Mouse (Mus musculus) liver, adult 10 weeks (tissue): ENCODE data around the gene Khsrp. TPM values are rescaled to one million over a fixed set of nuclear protein-coding genes. Genes with fewer than 3 reads are reported as not detected.

Experiments used
- polyA plus RNA-seq: library from polyadenylated mRNA; stranded (reverse); fragments of 350-450 nt; fragmentation: Illumina TruSeq; extraction: RNeasy Lipid Tissue Mini Kit (QIAGEN cat#74804); gene quantifications from one replicate; pipeline ENCODE4 v1.2.3, GENCODE M21; 2014; ENCODE audit warnings: low read depth, low replicate concordance

Khsrp gene
- 5.1 TPM for polyA plus RNA-seq

GRCm38 (mm10) chr17:57030931-57031660 is at the start of gene Khsrp:
Gene Khsrp, minus strand, starts transcription at chr17:57031522.

GRCm38 (mm10) chr17:57078336-57078735 is 47.0 kb upstream of the Khsrp start, which contains the start of gene Dennd1c:
Gene Dennd1c, minus strand, starts transcription at chr17:57078514.

GRCm38 (mm10) chr17:57059486-57059977 is 28.2 kb upstream of the Khsrp start, which contains the start of gene Slc25a23:
Gene Slc25a23, minus strand, starts transcription at chr17:57059863.

GRCm38 (mm10) chr17:57058891-57059485 is 27.7 kb upstream of the Khsrp start, which contains the start of gene Crb3:
Gene Crb3, plus strand, starts transcription at chr17:57059105.

GRCm38 (mm10) chr17:57041554-57041953 is 10.2 kb upstream of the Khsrp start, which contains the start of gene Slc25a41:
Gene Slc25a41, minus strand, starts transcription at chr17:57041654.

GRCm38 (mm10) chr17:57011236-57012141 is 19.8 kb downstream of the Khsrp start, which contains the start of the genes Gtf2f1 and Gm17949:
Gene Gtf2f1, minus strand, starts transcription at chr17:57011288.
Gene Gm17949, plus strand, starts transcription at chr17:57011469.

GRCm38 (mm10) chr17:56999968-57000609 is 31.2 kb downstream of the Khsrp start, which contains the start of gene Pspn:
Gene Pspn, minus strand, starts transcription at chr17:57000018.

GRCm38 (mm10) chr17:56997029-56997667 is 34.2 kb downstream of the Khsrp start, which contains the start of gene Alkbh7:
Gene Alkbh7, plus strand, starts transcription at chr17:56997339.

GRCm38 (mm10) chr17:56990115-56990746 is 41.1 kb downstream of the Khsrp start, which contains the start of gene Clpp:
Gene Clpp, plus strand, starts transcription at chr17:56990305.

GRCm38 (mm10) chr17:56982013-56982412 is 49.3 kb downstream of the Khsrp start, which contains the start of gene Acer1:
Gene Acer1, minus strand, starts transcription at chr17:56982126.

Other genes with a start within 250 kb of the Khsrp start
- gene Rfx2, start 200.5 kb downstream of the Khsrp start, polyA plus RNA-seq: not detected
- not detected for gene Acsbg2, start 157.1 kb downstream of the Khsrp start, polyA plus RNA-seq
- not detected for gene 1700061G19Rik, start 156.0 kb downstream of the Khsrp start, polyA plus RNA-seq
- gene Mllt1, start 96.1 kb downstream of the Khsrp start, polyA plus RNA-seq: 0.77 TPM
- not detected for gene Acer1, start 49.4 kb downstream of the Khsrp start, polyA plus RNA-seq
- 4.0 TPM for gene Clpp, start 41.2 kb downstream of the Khsrp start, polyA plus RNA-seq
- gene Alkbh7, start 34.2 kb downstream of the Khsrp start, polyA plus RNA-seq: 2.8 TPM
- gene Pspn, start 31.5 kb downstream of the Khsrp start, polyA plus RNA-seq: not detected
- gene Gtf2f1, start 20.2 kb downstream of the Khsrp start, polyA plus RNA-seq: 2.1 TPM
- not detected for gene Gm17949, start 20.1 kb downstream of the Khsrp start, polyA plus RNA-seq
- not detected for gene Slc25a41, start 10.1 kb upstream of the Khsrp start, polyA plus RNA-seq
- 5.6 TPM for gene Crb3, start 27.6 kb upstream of the Khsrp start, polyA plus RNA-seq
- 55.5 TPM for gene Slc25a23, start 28.3 kb upstream of the Khsrp start, polyA plus RNA-seq
- gene Dennd1c, start 47.0 kb upstream of the Khsrp start, polyA plus RNA-seq: 1.6 TPM
- not detected for gene Tubb4a, start 56.3 kb upstream of the Khsrp start, polyA plus RNA-seq
- gene Tnfsf9, start 73.8 kb upstream of the Khsrp start, polyA plus RNA-seq: not detected
- gene Cd70, start 118.3 kb upstream of the Khsrp start, polyA plus RNA-seq: not detected
- not detected for gene Tnfsf14, start 162.7 kb upstream of the Khsrp start, polyA plus RNA-seq
- 3,590 TPM for gene C3, start 196.6 kb upstream of the Khsrp start, polyA plus RNA-seq
- 2.3 TPM for gene Gpr108, start 216.9 kb upstream of the Khsrp start, polyA plus RNA-seq
- 1.7 TPM for gene Trip10, start 217.9 kb upstream of the Khsrp start, polyA plus RNA-seq
- gene Vav1, start 247.6 kb upstream of the Khsrp start, polyA plus RNA-seq: 0.53 TPM